Mouse (Mus musculus) retina, postnatal 1 day (tissue): ENCODE data around the gene Trpm1.
"Not testable (repeated sequence)": the region's sequence is repeated elsewhere in the genome, so short reads cannot be mapped to it uniquely, and the experiment has no call there.

Experiments
- DNase-seq: peaks from one replicate; pipeline ENCODE4 v3.0.0-alpha.2; 2012

Trpm1 gene

DNA sequence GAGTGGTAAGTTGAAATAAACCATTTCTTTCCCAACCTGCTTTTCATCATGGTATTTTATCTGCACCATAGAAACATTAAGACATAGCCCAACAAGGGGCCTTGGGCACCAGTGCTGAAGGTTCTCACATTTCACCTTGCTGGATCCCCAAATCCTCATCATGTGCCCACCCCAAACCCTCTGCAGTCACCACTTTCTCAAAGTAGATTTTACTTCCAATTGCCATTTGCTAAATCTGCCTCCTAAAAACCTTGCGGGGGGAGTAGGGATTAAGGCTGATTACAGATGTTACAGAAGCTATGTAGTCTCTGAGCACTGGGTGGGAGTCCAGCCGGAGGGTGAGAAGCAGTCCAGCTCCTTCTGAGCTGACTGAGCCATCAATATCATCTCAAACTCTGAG, at the start of gene Trpm1:
Gene Trpm1 (plus strand): TSS at position 301 of the 400 bp plus-strand sequence.
- DNase-seq = no peak

GRCm38 (mm10) chr7:64122131-64122715, 31.4 kb upstream of the Trpm1 start:
- no peak for DNase-seq

- DNase-seq = no peak
Measured at GRCm38 (mm10) chr7:64123721-64124120, 29.9 kb upstream of the Trpm1 start.

- not testable (repeated sequence) for DNase-seq
Measured at GRCm38 (mm10) chr7:64125994-64126393, 27.6 kb upstream of the Trpm1 start.

DNA sequence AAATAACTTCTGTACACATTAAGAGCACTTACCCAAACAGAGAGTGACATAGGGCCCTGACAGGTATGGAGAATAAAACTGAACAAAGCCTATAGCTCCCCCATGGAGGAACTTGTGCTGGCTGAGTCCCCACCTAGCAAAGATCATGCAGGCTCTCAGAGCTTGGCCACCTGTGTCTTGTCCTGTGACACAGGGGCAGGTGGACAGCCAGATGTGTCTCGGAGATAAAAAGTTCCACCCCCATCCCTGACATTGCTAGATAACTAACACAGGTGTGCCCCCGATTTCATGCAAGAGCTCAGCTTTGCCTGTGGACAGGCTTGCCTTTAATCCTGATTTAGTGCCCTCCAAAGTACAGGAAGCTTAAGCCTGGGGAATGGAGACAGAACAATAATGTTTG, 13.8 kb upstream of the Trpm1 start:
- DNase-seq = no peak

DNA sequence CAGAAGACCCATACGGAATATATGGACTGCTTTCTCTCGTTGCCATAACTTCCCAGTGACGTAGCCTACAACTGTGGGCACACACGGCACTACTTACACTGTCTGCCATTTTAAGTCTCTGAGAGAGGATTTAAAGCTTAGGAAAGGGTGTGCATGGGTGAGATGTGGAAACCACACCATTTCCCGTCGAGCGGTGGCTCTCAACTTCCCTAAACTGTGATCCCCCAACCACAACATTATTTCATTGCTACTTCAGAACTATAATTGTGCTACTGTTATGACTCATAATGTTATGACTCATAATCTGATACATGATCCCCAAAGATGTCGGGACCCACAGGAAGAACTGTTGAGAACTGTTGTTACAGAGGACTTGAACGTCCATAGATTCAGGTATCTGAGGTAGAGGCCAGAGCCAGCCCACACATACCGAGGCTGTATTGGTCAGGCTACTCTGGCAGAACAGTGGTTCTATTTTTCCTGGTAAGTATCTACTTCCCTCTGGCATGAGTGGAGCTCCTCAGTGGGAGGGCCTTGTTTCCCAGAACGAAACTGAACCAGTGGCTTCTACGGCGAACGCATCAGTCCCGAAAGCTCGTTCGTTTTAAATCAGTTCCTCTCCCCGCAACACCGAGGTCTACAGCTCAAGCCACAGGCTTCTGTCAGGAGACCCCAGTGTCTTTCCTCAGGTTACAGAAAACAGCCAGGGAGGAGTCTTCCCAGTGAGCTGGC, 12.2 kb upstream of the Trpm1 start:
- no peak for DNase-seq

- DNase-seq = no peak
Measured at GRCm38 (mm10) chr7:64149337-64149736, 4.3 kb upstream of the Trpm1 start.

DNA sequence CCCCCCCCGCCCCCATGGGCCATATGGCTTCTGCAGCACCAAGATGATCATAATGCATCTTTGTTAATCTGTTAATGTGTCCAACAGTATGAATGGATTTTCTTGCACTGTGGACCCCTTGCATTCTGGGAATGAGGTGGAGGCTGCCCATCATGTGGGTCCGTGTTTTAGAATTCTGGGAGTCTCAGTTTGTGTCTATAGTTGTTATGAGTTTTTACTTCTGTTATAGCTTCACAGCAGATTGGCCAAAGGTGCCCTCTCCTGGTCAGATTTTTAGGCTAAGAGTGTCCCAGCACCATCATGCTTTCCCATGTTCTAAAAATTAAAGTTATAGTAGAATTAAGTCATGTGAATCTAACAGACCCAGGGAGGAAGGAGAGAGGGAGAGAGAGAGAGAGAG, 3.9 kb upstream of the Trpm1 start:
- DNase-seq = no peak

DNA sequence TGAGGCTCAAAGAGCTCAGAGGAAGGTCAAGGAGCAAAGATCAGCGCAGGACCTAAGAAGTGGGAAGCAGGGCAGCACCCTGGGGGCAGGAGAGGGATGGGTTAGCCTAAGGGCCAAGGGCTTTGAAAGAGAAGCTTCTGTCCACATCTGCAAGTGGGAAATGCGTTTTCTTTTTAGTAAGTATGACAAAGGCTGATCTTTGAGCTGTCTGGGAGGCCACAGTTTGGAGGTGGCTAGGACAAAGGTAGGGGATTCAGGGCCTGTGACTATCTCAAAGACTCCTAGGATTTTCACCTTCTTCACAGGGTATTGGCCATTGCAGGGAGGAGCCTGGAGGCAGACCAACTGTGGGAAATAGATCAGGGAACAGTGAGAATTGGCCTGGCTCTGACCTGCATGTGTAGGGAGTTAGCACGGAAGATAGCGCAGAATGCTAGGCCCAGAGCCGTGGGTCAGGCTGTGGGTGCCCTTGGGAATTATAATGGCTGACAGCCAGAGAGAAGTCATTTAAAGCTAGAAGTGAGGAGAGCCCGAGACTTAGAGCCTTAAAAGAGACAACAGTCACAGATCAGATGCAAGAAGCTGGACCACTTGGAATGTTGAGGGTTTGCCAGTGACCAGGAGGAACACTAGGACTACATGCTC, 3.1 kb upstream of the Trpm1 start:
- no peak for DNase-seq

- no peak for DNase-seq
Measured at GRCm38 (mm10) chr7:64155226-64155625, 1.6 kb downstream of the Trpm1 start.

DNA sequence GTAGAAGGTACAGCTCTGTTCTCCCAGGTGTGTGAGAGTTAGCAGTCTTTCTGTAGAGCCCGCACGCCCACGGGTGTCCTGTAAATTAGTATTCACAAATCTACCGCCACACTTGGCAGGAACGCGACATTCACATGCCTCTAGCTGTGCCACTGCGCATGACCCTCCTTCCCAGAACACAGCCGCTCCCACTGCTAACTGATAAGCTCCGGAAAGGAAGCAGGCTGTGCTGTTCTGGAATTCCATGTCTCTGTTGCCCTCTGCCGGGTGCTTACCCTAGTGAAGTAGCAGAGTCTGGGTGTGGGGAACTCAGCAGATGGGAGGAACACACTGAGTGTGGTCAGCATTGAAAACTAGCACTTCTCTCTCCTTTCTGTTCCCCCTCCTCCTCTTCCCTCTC, 2.1 kb downstream of the Trpm1 start:
- peak; percentile 83 for DNase-seq

GRCm38 (mm10) chr7:64156271-64156911, 2.8 kb downstream of the Trpm1 start:
- no peak for DNase-seq

DNA sequence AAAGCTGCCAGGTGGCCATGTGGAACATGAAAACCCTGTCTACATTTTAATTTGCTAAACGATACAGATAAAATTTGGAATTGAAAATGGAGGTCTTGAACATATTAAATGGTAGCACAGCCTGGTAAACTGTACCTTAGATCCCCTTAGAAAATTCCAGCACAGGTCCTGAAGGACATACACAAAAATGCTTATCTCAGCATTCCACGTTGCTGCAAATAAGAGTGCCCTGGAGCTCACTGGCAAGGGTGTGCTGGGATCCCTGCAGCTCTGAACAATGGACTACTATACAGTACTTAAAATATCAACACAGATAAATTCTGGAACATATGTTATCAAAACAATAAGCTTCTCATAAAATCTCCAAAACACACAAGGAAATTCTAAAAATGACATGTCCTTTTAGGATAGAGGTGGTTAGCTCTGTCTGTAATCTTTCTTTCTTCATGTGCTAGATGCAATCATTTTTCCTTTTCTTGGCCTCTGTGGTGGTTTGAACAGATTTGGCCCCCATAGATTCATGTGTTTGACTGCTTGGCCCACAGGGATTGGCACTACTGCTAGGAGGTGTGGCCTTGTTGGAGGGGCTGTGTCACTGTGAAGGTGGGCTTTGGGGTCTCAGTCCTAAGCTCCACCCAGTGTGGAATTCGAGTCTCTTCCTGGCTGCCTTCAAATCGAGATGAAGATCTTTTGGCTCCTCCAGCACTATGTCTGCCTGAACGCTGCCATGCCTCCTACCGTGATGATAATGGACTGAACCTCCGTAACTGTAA, 3.5 kb downstream of the Trpm1 start:
- DNase-seq = no peak

- peak; percentile 55 for DNase-seq
Measured at GRCm38 (mm10) chr7:64158281-64159055, 4.8 kb downstream of the Trpm1 start.

- no peak for DNase-seq
Measured at GRCm38 (mm10) chr7:64159056-64159542, 5.5 kb downstream of the Trpm1 start.

GRCm38 (mm10) chr7:64159612-64160591, 6.3 kb downstream of the Trpm1 start:
- peak; percentile 35 for DNase-seq

DNA sequence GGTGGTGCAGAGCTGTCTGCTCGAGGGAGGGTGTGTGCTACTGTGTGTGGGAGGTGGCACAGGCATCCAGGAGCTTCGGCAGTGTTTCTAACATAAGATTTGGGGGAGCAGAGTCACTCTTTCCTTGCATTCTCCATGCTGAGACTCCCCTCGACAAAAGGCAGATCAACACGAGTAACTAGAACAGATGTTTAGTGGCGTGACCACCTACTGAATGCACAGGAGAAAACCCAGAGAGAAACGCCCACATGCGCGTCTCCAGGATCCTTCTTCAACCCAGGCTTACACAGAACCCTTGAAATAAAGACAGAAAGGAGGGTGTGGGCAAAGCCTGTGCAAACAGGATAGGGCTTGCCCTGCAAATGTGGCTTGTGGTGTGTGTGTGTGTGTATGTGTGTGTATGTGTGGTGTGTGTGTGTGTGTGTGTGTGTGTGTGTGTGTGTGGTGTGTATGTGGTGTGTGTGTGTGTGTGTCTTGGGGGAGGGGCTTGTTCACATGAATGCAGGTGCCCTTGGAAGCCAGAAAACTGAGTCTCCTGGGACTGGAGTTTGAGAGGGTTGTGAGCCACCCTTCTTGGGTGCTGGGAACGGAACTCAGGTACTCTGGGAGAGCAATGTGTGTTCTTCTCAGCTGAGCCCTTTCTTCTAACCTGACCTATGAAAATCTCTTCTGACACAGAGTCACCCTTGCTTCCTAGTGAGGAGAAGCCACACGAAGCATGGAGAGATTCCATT, 7.3 kb downstream of the Trpm1 start:
- DNase-seq = no peak

- no peak for DNase-seq
Measured at GRCm38 (mm10) chr7:64161990-64162389, 8.4 kb downstream of the Trpm1 start.

GRCm38 (mm10) chr7:64163086-64163485, 9.5 kb downstream of the Trpm1 start:
- DNase-seq = no peak

- no peak for DNase-seq
Measured at GRCm38 (mm10) chr7:64163890-64164289, 10.3 kb downstream of the Trpm1 start.
